Mouse (Mus musculus): Measurements from ENCODE around the gene Fgf12. TPM values are rescaled to one million over a fixed set of nuclear protein-coding genes. Genes with fewer than 3 reads are reported as not detected.
A peak's percentile ranks its signal among the peaks of the same experiment; 100 is the strongest.

The Fgf12 gene
- polyA plus RNA-seq, 1 experiment from 2014 or later, result 0.72 TPM

- H3K4me3 ChIP-seq (replicated peaks), result no peak overlapping the region
- no peaks in the 10 kb centered on the region for H3K27me3 ChIP-seq (replicated peaks)
- H3K9ac ChIP-seq, result no peak overlapping the region
- ATAC-seq, result no peak
- no peak overlapping the region for H3K4me2 ChIP-seq (replicated peaks)
- no peaks in the 10 kb centered on the region for H3K36me3 ChIP-seq
- no peaks in the 10 kb centered on the region for H3K9me3 ChIP-seq
- 61% methylated on average over 13 of the region's 13 CpGs for WGBS
- H3K27ac ChIP-seq, result no peak overlapping the region
- no peaks in the 10 kb centered on the region for H3K4me1 ChIP-seq (replicated peaks)
These were observed 514.6 kb downstream of the Fgf12 start for GRCm38 (mm10) chr16:28238019-28238868.

GRCm38 (mm10) chr16:28215930-28216329, 536.9 kb downstream of the Fgf12 start:
- Histone ChIP-seq H3K27me3 (replicated peaks) (no peaks in the 10 kb centered on the region), H3K4me1 (replicated peaks) (no peaks in the 10 kb centered on the region), H3K27ac (no peak overlapping the region), H3K36me3 (no peaks in the 10 kb centered on the region), H3K9ac (no peak overlapping the region), H3K9me3 (no peaks in the 10 kb centered on the region), H3K4me3 (replicated peaks) (no peak overlapping the region), H3K4me2 (replicated peaks) (no peak overlapping the region)
- no peak for ATAC-seq
- WGBS, result 76% methylated on average over 5 of the region's 5 CpGs

- 71% methylated on average over 1 of the region's 1 CpGs for WGBS
- no peak overlapping the region for H3K9ac ChIP-seq
- ATAC-seq, result no peak
These were observed 540.5 kb downstream of the Fgf12 start for GRCm38 (mm10) chr16:28212411-28212810.

GRCm38 (mm10) chr16:28156443-28156842, 596.4 kb downstream of the Fgf12 start:
- ATAC-seq, result no peak
- 97% methylated on average over 2 of the region's 2 CpGs for WGBS
- H3K27me3 ChIP-seq (replicated peaks), result no peaks in the 10 kb centered on the region

More at GRCm38 (mm10) chr16:28212411-28212810, 540.5 kb downstream of the Fgf12 start:
- no peaks in the 10 kb centered on the region for H3K27me3 ChIP-seq (replicated peaks)
- no peak overlapping the region for H3K27ac ChIP-seq
- no peaks in the 10 kb centered on the region for H3K36me3 ChIP-seq
- no peaks in the 10 kb centered on the region for H3K4me1 ChIP-seq (replicated peaks)
- no peak overlapping the region for H3K4me2 ChIP-seq (replicated peaks)
- H3K4me3 ChIP-seq (replicated peaks), result no peak overlapping the region
- H3K9me3 ChIP-seq, result no peaks in the 10 kb centered on the region

GRCm38 (mm10) chr16:28140972-28141371, 611.9 kb downstream of the Fgf12 start:
- no peak overlapping the region for H3K27ac ChIP-seq
- 80% methylated on average over 3 of the region's 3 CpGs for WGBS
- H3K36me3 ChIP-seq, result no peaks in the 10 kb centered on the region
- no peaks in the 10 kb centered on the region for H3K27me3 ChIP-seq (replicated peaks)
- no peak for ATAC-seq
- H3K4me3 ChIP-seq (replicated peaks), result no peak overlapping the region
- no peak overlapping the region for H3K4me2 ChIP-seq (replicated peaks)
- no peaks in the 10 kb centered on the region for H3K9me3 ChIP-seq
- H3K4me1 ChIP-seq (replicated peaks), result no peaks in the 10 kb centered on the region
- no peak overlapping the region for H3K9ac ChIP-seq

More at GRCm38 (mm10) chr16:28156443-28156842, 596.4 kb downstream of the Fgf12 start:
- H3K9me3 ChIP-seq, result no peaks in the 10 kb centered on the region
- H3K9ac ChIP-seq, result no peak overlapping the region
- H3K4me2 ChIP-seq (replicated peaks), result no peak overlapping the region
- no peak overlapping the region for H3K4me3 ChIP-seq (replicated peaks)
- no peak overlapping the region for H3K27ac ChIP-seq
- H3K36me3 ChIP-seq, result no peaks in the 10 kb centered on the region
- no peaks in the 10 kb centered on the region for H3K4me1 ChIP-seq (replicated peaks)

GRCm38 (mm10) chr16:28127006-28127405, 625.9 kb downstream of the Fgf12 start:
- H3K36me3 ChIP-seq, result no peaks in the 10 kb centered on the region
- H3K9me3 ChIP-seq, result no peaks in the 10 kb centered on the region
- no peak overlapping the region for H3K9ac ChIP-seq
- H3K4me2 ChIP-seq (replicated peaks), result no peak overlapping the region
- 78% methylated on average over 2 of the region's 2 CpGs for WGBS
- H3K27ac ChIP-seq, result no peak overlapping the region
- no peak for ATAC-seq
- H3K4me1 ChIP-seq (replicated peaks), result no peaks in the 10 kb centered on the region
- no peak overlapping the region for H3K4me3 ChIP-seq (replicated peaks)
- H3K27me3 ChIP-seq (replicated peaks), result no peaks in the 10 kb centered on the region

MicroRNAs encoded within 50 kb of the gene (microRNA counts, 519-probe panel; counts per million panel counts)
- microRNA mmu-miR-690, result 2,172 counts per million, percentile 52 among the panel's probes with 10 or more counts

Other genes with a start within 250 kb of the Fgf12 start
- 9.0 and 9.1 TPM in 2 replicates for gene Mb21d2, start 176.6 kb upstream of the Fgf12 start, polyA plus RNA-seq (2015; fragmentation: Nextera tagmentation; extraction: Ambion mirVana)

Data from intestine, embryonic 15.5 days (tissue).